In genomic region chr5:18359376-18360280, GRCm38 (mm10) we compare ENCODE assay signal across 7 mouse cellular contexts. TPM values are rescaled to one million over a fixed set of nuclear protein-coding genes. Genes with fewer than 3 reads are reported as not detected.
DNase-seq lines count a peak whose midpoint lies in the region; ATAC-seq lines count a peak whose summit lies in the region.

No protein-coding gene starts in this region.

- peaks cover 20% of the 10 kb centered on the region; the same call in 1 of the 2 replicates for H3K4me1 ChIP-seq in hindbrain, embryonic 10.5 days (replicated peaks)

- peak overlapping the region; percentile 91 for H3K27ac ChIP-seq in hindbrain, embryonic 10.5 days

- no peaks in the 10 kb centered on the region for H3K36me3 ChIP-seq in hindbrain, embryonic 10.5 days

- under 1% methylated on average over 76 of the region's 76 CpGs for WGBS in hindbrain, embryonic 10.5 days

- H3K9me3 ChIP-seq in hindbrain, embryonic 10.5 days = no peaks in the 10 kb centered on the region

- peak; percentile 35 for ATAC-seq in megakaryocyte progenitor cell, adult 5-6 weeks (replicated peaks; ENCODE audit: poor library complexity)

- peaks cover 18% of the 10 kb centered on the region; the same call in 1 of the 2 replicates for H3K27me3 ChIP-seq in hindbrain, embryonic 10.5 days (ENCODE audit: insufficient read depth, poor library complexity, severe bottlenecking)

- DNase-seq in adrenal gland, adult (ENCODE audit: inconsistent age in 2 of 2, low spot score in 1 of 2) = peak; percentile 23 to 84
- peak; percentile 72 for DNase-seq in cerebellum, adult 11-12 months
- peak; percentile 49 for DNase-seq in forelimb bud, embryonic 11.5 days (ENCODE audit: low read depth, low spot score)
- peak; percentile 74 for DNase-seq in hindbrain, embryonic 10.5 days (ENCODE audit: low spot score)
- DNase-seq in layer of hippocampus, postnatal 14 days (ENCODE audit: low spot score in 2 of 2) = peak; percentile 41 to 61
- peak; percentile 53 for DNase-seq in right cerebral cortex, postnatal 4 days

- H3K4me3 ChIP-seq in hindbrain, embryonic 10.5 days = peak overlapping the region; percentile 76

RNA-seq across cellular contexts. Expression of gene Gnai1, which starts 0.5 kb away (rescaled TPM):
- 15.0 and 15.4 TPM in 2 replicates for polyA plus RNA-seq in hindbrain, embryonic 10.5 days (2016; fragmentation: Nextera tagmentation; extraction: Ambion mirVana)
- 100 to 1,000 TPM; 172 to 176 TPM for total RNA-seq in layer of hippocampus, postnatal 14 days (2021)
- not detected in 2 replicates for total RNA-seq in megakaryocyte progenitor cell, adult 5-6 weeks (2015)
- total RNA-seq in megakaryocyte progenitor cell, adult 5-6 weeks (2017) = 0.08 TPM in 1 of 2 replicates, not detected in the other

Comparison
In these comparisons a context has a peak if more than half of its experiments do, and no peak if none do; other contexts are left out.
1. Peak in every context shown above with its lines: DNase-seq, ATAC-seq, H3K4me3 ChIP-seq and H3K27ac ChIP-seq.
2. RNA of gene Gnai1, which starts 0.5 kb away (total RNA-seq): 172 to 176 TPM in layer of hippocampus, postnatal 14 days; 0.08 TPM in megakaryocyte progenitor cell, adult 5-6 weeks; every median in the first group is over 100 times any median in the second.